Mouse (Mus musculus) skeletal muscle tissue, adult 2 months (tissue): ENCODE results near the gene Hist1h2ac.
A peak's percentile ranks its signal among the peaks of the same experiment; 100 is the strongest.
"Not testable (repeated sequence)": the region's sequence is repeated elsewhere in the genome, so short reads cannot be mapped to it uniquely, and the experiment has no call there.

Source experiments
- DNase-seq: peaks from one replicate; pipeline ENCODE4 v3.0.0-alpha.2; 2012; ENCODE audit warnings: low read depth, low spot score

Gene Hist1h2ac

DNA sequence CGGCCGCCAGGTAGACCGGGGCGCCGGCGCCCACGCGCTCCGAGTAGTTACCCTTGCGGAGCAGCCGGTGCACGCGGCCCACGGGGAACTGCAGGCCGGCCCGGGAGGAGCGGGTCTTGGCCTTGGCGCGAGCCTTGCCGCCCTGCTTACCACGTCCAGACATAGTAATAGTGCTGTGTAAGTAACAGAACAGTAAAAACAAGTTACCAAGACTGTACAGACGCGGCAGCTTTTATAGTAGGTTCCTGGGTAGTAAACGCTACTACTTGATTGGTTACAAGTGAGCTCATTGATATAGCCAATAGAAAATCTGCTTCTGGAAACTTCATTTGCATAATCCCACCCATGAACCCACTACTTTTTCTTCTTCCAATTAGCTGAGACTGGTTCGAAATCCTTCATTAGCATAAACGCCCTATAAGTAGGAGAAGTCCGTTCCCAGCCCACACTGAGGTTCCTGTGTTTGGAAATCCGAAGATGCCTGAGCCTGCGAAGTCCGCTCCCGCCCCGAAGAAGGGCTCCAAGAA lies at the start of gene Hist1h2ac, which contains the start of gene Hist1h2bc:
Gene Hist1h2ac (minus strand): TSS at position 194 of the 527 bp plus-strand sequence.
Gene Hist1h2bc (plus strand): TSS at position 445 of the 527 bp plus-strand sequence.
- peak; percentile 97 for DNase-seq

- peak; percentile 28 for DNase-seq
Measured at GRCm38 (mm10) chr13:23732156-23732804, 48.5 kb upstream of the Hist1h2ac start.

GRCm38 (mm10) chr13:23730479-23730878 lies 46.7 kb upstream of the Hist1h2ac start:
- peak; percentile 27 for DNase-seq

DNA sequence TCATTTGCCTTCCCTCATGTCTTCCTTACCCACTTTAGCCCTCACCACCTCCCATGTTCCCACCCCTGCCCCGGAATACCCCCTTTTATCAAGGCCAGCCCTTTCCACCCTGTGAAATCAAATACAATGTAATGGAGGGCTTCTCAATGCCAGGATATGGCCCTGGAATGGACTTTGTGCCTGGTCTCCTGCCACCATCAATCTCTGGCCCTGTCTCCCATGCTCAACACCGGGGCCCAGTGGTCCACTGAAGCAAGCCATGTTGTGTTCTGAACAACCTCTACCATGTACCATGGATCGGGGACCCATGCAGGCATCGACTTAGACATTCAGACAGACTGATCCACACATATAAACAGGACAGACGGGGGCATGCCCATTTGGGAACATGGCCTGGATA lies 46.0 kb upstream of the Hist1h2ac start:
- no peak for DNase-seq

DNA sequence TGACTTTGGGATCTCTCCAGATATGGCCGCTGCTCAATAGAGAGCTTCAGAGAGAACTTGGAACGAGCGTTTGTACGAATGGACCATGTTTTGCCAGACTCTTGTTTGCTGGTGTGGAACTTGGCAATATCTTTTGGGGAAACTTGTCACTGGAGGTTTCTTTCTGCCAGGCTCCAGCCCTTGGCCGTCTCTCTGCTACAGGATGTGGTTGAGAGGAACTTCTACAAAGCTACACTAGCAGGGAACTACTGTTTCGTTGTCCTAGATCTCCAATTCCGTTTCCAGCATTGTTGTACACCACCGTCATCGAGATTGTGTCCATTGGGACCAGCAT lies 45.4 kb upstream of the Hist1h2ac start:
- DNase-seq, result peak; percentile 36

DNA sequence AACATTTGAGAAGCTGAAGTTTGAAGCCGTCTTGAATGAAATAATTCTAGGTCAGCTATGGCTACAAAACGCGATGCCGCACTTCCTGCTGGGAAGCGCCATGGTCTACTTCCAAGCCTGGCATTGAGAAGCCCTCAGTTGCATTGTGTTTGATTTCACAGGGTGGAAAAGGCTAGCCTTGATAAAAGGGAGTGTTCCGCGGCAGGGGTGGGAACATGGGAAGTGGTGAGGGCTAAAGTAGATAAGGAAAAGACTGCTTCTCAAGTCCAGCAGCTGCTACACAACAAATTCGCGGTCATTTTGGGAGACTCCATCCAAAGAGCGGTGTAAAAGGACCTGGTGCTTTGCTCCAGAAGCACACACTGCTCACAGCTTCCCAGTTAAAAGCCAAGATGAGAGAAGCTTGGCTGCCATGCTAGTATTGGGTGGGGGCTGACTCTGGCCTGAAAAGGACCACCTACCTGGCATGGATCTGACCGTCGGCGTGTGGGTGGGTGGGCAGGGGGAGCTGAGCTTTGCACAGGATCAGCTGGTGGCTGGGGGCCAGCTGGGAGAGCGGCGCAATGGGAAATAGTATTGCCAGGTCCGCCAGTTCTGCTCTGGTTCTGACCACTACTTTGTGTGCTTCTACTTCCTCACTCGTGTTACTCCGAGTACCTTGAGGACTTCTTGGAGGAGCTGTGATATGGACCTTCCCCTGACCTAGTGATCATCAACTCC lies 44.9 kb upstream of the Hist1h2ac start:
- no peak for DNase-seq

GRCm38 (mm10) chr13:23725213-23725612 lies 41.5 kb upstream of the Hist1h2ac start:
- DNase-seq, result no peak

DNA sequence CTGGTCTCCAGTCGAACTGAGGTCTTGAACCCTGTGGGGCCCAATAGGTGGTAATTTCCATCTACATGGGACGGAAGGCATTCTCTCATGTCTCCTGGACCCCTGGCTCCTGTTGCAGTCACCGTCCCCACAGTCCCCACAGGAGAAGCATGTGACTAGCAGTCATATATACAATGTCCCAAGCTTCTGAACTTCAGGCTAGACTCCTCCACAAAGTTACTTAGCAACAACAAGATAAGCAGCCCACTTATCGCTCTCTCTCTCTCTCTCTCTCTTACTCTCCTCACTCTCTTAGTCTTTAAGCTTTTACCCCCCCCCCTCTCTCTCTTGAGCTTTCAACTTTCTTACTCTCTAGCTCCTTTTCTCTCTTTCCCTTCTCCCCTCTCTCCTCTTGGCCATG lies 40.5 kb upstream of the Hist1h2ac start:
- no peak for DNase-seq

DNA sequence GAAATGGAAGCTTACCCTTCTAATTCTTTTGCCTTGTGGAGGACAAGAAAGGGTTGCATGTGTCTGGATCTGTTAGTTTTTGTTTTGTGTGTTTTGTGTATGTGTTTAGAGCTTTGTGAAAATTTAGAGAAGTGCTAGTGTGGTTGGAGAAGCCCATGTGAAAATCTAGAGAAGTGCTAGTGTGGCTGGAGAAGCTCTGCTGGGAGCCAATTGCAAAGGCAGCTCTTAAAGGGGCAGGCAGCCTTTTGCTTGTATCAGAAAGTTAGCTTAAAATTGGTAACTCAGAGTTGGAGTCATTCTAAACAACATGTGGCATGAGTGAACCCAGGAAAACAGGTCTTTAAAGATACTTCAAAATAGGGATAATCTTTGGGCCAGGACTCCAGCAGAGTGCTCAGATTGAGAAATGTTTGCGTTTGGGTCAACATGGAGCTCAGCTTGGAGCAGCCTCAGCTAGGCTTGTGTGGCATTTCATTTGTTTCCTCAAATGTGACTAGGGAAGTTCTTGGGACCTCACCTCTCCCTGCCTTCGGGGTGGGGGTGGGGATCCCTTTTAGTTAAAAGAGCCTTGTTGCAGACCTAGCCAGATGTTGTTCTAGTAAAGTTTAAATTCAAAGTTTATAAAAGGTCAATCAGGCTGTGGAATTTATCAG lies 34.0 kb upstream of the Hist1h2ac start:
- not testable (repeated sequence) for DNase-seq

DNA sequence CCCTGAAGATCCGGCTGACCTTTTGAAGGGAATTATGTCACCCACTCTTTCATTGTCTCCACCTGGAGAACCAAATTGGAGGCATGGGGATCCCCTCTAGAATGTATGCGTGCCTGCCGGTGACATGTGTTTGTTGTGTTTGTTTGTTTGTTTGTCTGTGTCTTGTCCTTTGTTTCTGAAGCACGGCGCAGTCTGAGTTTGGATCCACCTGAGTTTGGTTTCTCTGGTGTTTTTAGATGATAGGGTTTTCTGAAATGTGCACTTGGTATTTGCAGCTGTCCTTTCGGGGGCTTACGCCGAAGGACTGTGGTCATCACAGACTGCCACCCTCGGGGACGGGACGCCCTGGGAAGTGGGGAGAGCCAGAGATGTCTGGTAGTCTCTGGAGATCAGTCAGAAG lies 33.4 kb upstream of the Hist1h2ac start:
- no peak for DNase-seq

- DNase-seq, result no peak
Measured at GRCm38 (mm10) chr13:23716261-23717042, 32.7 kb upstream of the Hist1h2ac start.

GRCm38 (mm10) chr13:23710374-23711089 lies 26.8 kb upstream of the Hist1h2ac start, which contains the start of gene Hfe:
Gene Hfe, minus strand, starts transcription at chr13:23710854.
- DNase-seq, result peak; percentile 61

DNA sequence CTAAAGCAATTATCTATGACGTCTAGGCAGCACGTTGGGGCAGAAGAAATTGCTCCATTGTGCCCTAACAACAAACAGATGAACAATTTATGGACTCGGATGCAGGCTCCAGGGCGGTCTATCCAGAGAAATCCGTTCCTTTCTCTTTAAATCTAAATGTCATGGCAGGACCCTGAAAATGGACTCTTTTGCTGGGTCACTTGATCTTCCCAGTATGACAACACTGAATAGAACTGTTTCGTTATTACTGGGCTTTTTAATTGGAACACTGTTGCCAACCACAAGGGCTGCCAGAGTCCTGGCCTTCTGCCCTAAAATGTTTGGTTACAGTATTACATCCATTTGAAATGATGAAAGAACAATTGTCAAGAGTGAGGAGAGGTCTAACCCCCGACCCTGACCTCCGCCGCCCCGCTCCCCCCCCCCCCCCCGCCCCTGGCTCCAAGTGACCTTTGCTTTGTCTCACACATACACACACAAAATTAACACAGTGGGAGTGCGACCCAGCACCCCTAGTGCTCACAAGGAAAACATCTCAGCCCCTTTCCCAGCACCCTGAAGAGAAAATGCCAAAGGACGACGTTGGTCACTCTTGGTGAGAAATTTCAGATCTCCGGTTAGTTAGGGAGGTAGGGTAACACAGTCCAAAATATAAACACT lies 26.1 kb upstream of the Hist1h2ac start:
- no peak for DNase-seq

GRCm38 (mm10) chr13:23708654-23709053 lies 24.9 kb upstream of the Hist1h2ac start:
- DNase-seq, result no peak

- DNase-seq, result no peak
Measured at GRCm38 (mm10) chr13:23708041-23708440, 24.3 kb upstream of the Hist1h2ac start.

- DNase-seq, result no peak
Measured at GRCm38 (mm10) chr13:23706771-23707170, 23.0 kb upstream of the Hist1h2ac start.

DNA sequence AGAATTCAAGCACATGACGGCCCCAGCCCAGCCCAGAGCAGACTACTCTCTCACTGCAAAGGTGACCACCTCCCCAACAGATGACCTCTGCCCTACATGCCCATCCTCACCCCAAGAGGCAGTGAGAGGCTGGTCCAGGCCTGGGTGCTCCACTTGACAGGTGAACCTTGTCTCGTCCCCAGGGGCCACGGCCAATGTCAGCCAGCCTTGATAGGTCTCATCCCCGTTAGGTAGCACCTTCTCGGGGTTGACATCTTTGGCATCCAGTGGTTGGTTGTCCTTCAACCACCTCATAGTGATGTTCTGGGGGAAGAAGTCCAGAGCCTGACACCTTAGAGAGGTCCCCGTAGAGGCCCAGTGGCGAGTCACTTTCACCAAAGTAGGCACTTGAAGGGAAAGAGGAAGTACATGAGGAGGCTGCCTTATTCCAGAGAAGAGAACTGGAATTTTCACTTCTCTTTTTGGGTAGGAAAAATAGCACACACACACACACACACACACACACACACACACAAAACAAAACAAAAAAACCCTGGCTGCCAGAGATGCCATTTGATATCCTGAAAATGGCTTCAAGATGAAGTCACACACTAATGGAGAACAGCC lies 22.1 kb upstream of the Hist1h2ac start:
- no peak for DNase-seq

DNA sequence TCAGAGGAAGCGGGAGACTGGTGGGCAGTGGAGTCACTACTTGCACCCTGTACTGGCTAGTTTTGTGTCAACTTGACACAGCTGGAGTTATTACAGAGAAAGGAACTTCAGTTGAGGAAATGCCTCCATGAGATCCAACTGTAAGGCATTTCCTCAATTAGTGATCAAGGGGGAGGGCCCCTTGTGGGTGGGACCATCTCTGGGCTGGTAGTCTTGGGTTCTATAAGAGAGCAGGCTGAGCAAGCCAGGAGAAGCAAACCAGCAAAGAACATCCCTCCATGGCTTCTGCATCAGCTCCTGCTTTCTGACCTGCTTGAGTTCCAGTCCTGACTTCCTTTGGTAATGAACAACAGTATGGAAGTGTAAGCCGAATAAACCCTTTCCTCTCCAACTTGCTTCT lies 19.1 kb upstream of the Hist1h2ac start:
- DNase-seq, result not testable (repeated sequence)

DNA sequence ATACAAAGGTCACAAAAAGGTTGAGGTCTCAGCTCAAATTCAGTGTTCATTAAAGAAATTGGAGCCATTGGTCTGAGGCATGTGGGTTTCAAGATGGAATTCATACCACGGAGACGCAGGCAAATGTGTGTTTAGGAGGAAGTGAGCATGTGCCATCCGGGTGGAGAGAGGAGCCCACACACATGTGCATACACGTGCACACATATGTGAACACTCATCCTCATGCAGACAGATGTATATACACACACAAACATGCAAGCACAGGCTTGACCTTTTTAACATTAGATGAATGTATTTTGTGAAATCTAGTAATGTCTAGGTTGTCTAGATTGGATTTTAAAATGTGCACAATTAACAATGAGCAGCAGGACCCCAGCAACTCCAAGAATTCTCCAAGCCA lies 18.5 kb upstream of the Hist1h2ac start:
- DNase-seq, result no peak
